Mouse (Mus musculus): ENCODE results near the gene 4930442H23Rik.
A peak's percentile ranks its signal among the peaks of the same experiment; 100 is the strongest.

GRCm38 (mm10) chr10:81168087-81168431, 15.6 kb downstream of the 4930442H23Rik start:
- no peak for TF ChIP-seq CTCF (IDR thresholded peaks at IDR 0.05)
- TF ChIP-seq EP300 (IDR thresholded peaks at IDR 0.05) = peak; percentile 5; the same call in 1 of the 2 replicates

Data from lung, postnatal 0 days (tissue).